Comparison of ENCODE assay signal across 9 mouse cellular contexts in the genomic region with DNA sequence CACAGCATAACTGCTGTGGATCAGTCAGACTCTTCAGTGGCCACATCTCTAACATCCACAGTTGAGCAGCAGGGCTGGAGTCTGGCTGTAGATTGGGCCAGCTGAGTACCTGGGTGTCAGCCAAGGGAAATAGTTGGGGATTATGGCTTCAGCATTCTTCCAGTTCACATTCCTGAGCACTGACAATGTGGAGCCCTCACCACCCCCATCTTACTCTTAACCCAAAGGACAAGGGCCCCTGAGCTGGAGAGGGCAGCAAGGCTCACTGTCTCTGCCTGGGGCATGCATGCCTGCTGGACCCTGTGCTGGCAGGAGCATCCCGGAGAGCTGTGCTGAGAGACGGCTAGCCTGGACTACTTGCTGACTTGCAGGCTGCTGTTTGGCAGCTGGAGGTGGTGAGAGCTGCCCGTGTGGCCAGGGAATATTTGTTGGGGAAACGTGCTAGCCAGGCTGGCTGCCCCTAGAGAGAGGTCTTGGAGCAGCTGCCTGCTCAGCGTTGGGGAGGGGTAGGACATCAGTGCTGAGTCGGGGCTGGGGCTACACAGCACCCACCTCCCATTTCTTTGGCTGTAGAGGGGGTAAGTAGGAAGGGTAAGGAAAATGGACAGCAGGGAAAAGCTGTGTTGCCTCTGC. TPM values are rescaled to one million over a fixed set of nuclear protein-coding genes. Genes with fewer than 3 reads are reported as not detected.
DNase-seq lines count a peak whose midpoint lies in the region; ATAC-seq lines count a peak whose summit lies in the region.
"Had no signal": no experiment of that assay in that cellular context is flagged by ENCODE, and none has a peak within 500 bp of the region (broad histone marks: within the 10 kb centered on the region; RNA-seq: fewer than 3 reads in every experiment).

No protein-coding gene starts in this region.

- ATAC-seq in heart, embryonic 14.5 days (ENCODE audit: insufficient number of reproducible peaks, insufficient read depth, low FRiP score, low read depth), result peak; percentile 11; the same call in 1 of the 2 replicates
- ATAC-seq in granulocyte monocyte progenitor cell, adult 5-6 weeks (replicated peaks; ENCODE audit: poor library complexity, severe bottlenecking), result no peak

- peak; percentile 69 for DNase-seq in urinary bladder, postnatal 14 days (ENCODE audit: low spot score)
- no peak for DNase-seq in urinary bladder, adult 2 months (ENCODE audit: low spot score)
- DNase-seq in kidney, postnatal 25 days, result peak; percentile 65 to 67
- no peak for DNase-seq in MN1 (ENCODE audit: low spot score)
- DNase-seq in T-cell, adult 2 months (ENCODE audit: low spot score), result no peak
- DNase-seq: layer of hippocampus, postnatal 36 days had no signal

- peak overlapping the region; percentile 36 for H3K4me2 ChIP-seq in heart, embryonic 14.5 days (ENCODE audit: low read length)
- H3K4me2 ChIP-seq: neural tube, embryonic 12.5 days had no signal

- no peaks in the 10 kb centered on the region for H3K27me3 ChIP-seq in heart, embryonic 14.5 days (ENCODE audit: control insufficient read depth, insufficient read depth, low read length)
- H3K27me3 ChIP-seq: neural tube, embryonic 12.5 days had no signal

- H3K9me3 ChIP-seq in heart, embryonic 14.5 days (ENCODE audit: control insufficient read depth, low read length), result no peaks in the 10 kb centered on the region
- H3K9me3 ChIP-seq: neural tube, embryonic 12.5 days had no signal

- H3K4me3 ChIP-seq in heart, embryonic 14.5 days (ENCODE audit: control insufficient read depth in 1 of 2, insufficient read depth in 1 of 2, low read depth in 1 of 2, low read length in 2 of 2), result no peak overlapping the region
- H3K4me3 ChIP-seq: neural tube, embryonic 12.5 days had no signal

- H3K9ac ChIP-seq in heart, embryonic 14.5 days (ENCODE audit: low read length), result peak overlapping the region; percentile 50
- H3K9ac ChIP-seq: neural tube, embryonic 12.5 days had no signal

- peaks cover 18 to 35% of the 10 kb centered on the region in 2 experiments for H3K4me1 ChIP-seq in heart, embryonic 14.5 days (ENCODE audit: control insufficient read depth in 2 of 2, insufficient read depth in 2 of 2, low read length in 2 of 2)
- H3K4me1 ChIP-seq: neural tube, embryonic 12.5 days had no signal

- H3K27ac ChIP-seq in heart, embryonic 14.5 days (replicated peaks in 1 of 2; ENCODE audit: control insufficient read depth in 1 of 2, insufficient read depth in 1 of 2, low read depth in 2 of 2, low read length in 2 of 2), result peak overlapping the region; percentile 87 to 91
- H3K27ac ChIP-seq: neural tube, embryonic 12.5 days had no signal

- 37% methylated on average over 6 of the region's 6 CpGs for WGBS in heart, embryonic 14.5 days

- H3K36me3 ChIP-seq in heart, embryonic 14.5 days (ENCODE audit: control insufficient read depth, insufficient read depth, low read length), result peaks cover 82% of the 10 kb centered on the region

RNA-seq across cellular contexts. Expression of a gene that starts 8.2 kb away (rescaled TPM):
- polyA plus RNA-seq in urinary bladder, adult 2 months (2012; rRNA removed), result 166 and 178 TPM in 2 replicates
- polyA plus RNA-seq in heart, embryonic 14.5 days (2014; fragmentation: Nextera tagmentation; extraction: Ambion mirVana), result 275 and 293 TPM in 2 replicates
- total RNA-seq in granulocyte monocyte progenitor cell, adult 5-6 weeks (2014; fragmentation: Nextera tagmentation), result 155 and 159 TPM in 2 replicates
- 282 TPM in 2 replicates for total RNA-seq in granulocyte monocyte progenitor cell, adult 5-6 weeks (2017)

RNA-seq across cellular contexts. Expression of a gene that starts 8.3 kb away (rescaled TPM):
- polyA plus RNA-seq in urinary bladder, adult 2 months (2012; rRNA removed), result 63.7 and 87.4 TPM in 2 replicates
- polyA plus RNA-seq in heart, embryonic 14.5 days (2014; fragmentation: Nextera tagmentation; extraction: Ambion mirVana), result 50.6 and 52.0 TPM in 2 replicates
- total RNA-seq in granulocyte monocyte progenitor cell, adult 5-6 weeks (2014; fragmentation: Nextera tagmentation), result 10.0 and 35.1 TPM in 2 replicates
- total RNA-seq in granulocyte monocyte progenitor cell, adult 5-6 weeks (2017), result 4.8 and 9.4 TPM in 2 replicates

RNA-seq across cellular contexts. Expression of a gene that starts 20.2 kb away (rescaled TPM):
- 17.7 and 21.0 TPM in 2 replicates for polyA plus RNA-seq in urinary bladder, adult 2 months (2012; rRNA removed)
- polyA plus RNA-seq in heart, embryonic 14.5 days (2014; fragmentation: Nextera tagmentation; extraction: Ambion mirVana), result 4.8 and 5.1 TPM in 2 replicates
- total RNA-seq in granulocyte monocyte progenitor cell, adult 5-6 weeks (2014; fragmentation: Nextera tagmentation), result 208 and 244 TPM in 2 replicates
- total RNA-seq in granulocyte monocyte progenitor cell, adult 5-6 weeks (2017), result 114 and 139 TPM in 2 replicates

RNA-seq across cellular contexts. Expression of a gene that starts 26.5 kb away (rescaled TPM):
- 0.56 and 0.81 TPM in 2 replicates for polyA plus RNA-seq in urinary bladder, adult 2 months (2012; rRNA removed)
- polyA plus RNA-seq in heart, embryonic 14.5 days (2014; fragmentation: Nextera tagmentation; extraction: Ambion mirVana), result 29.8 and 31.0 TPM in 2 replicates
- total RNA-seq in granulocyte monocyte progenitor cell, adult 5-6 weeks (2014; fragmentation: Nextera tagmentation), result 1.5 and 8.2 TPM in 2 replicates
- total RNA-seq in granulocyte monocyte progenitor cell, adult 5-6 weeks (2017), result 0.39 TPM in 1 of 2 replicates, not detected in the other

RNA-seq across cellular contexts. Expression of a gene that starts 56.0 kb away (rescaled TPM):
- 0.04 TPM in 2 replicates for polyA plus RNA-seq in urinary bladder, adult 2 months (2012; rRNA removed)
- 789 and 806 TPM in 2 replicates for polyA plus RNA-seq in heart, embryonic 14.5 days (2014; fragmentation: Nextera tagmentation; extraction: Ambion mirVana)
- total RNA-seq in granulocyte monocyte progenitor cell, adult 5-6 weeks (2014; fragmentation: Nextera tagmentation), result 1.5 TPM in 1 of 2 replicates, not detected in the other
- 0.62 TPM in 1 of 2 replicates, not detected in the other for total RNA-seq in granulocyte monocyte progenitor cell, adult 5-6 weeks (2017)

Comparison
In these comparisons a context has a peak if more than half of its experiments do, and no peak if none do; other contexts are left out.
1. DNase-seq: peak in urinary bladder, postnatal 14 days (single experiment) and kidney, postnatal 25 days (2 of 2); none in urinary bladder, adult 2 months (single experiment), MN1 (single experiment) and T-cell, adult 2 months (single experiment).